ENCODE assay signal across 26 mouse cellular contexts in genomic region chr15:97905281-97905680, GRCm38 (mm10). TPM values are rescaled to one million over a fixed set of nuclear protein-coding genes. Genes with fewer than 3 reads are reported as not detected.
DNase-seq lines count a peak whose midpoint lies in the region; ATAC-seq lines count a peak whose summit lies in the region.
"Had no signal": no experiment of that assay in that cellular context is flagged by ENCODE, and none has a peak within 500 bp of the region (broad histone marks: within the 10 kb centered on the region; RNA-seq: fewer than 3 reads in every experiment).

No protein-coding gene starts in this region.

- no peak overlapping the region for H3K27ac ChIP-seq in kidney, embryonic 16.5 days (ENCODE audit: low read length)
- H3K27ac ChIP-seq in hindbrain, embryonic 16.5 days (ENCODE audit: low read depth, low read length) = no peak overlapping the region
- H3K27ac ChIP-seq: forebrain, embryonic 10.5 days; forebrain, embryonic 13.5 days; heart, embryonic 15.5 days; hindbrain, embryonic 10.5 days; hindbrain, embryonic 13.5 days had no signal

- 79% methylated on average over 6 of the region's 6 CpGs for WGBS in kidney, embryonic 16.5 days
- 77% methylated on average over 6 of the region's 6 CpGs for WGBS in hindbrain, embryonic 16.5 days

- H3K27me3 ChIP-seq in kidney, embryonic 16.5 days (ENCODE audit: insufficient read depth, low read length) = peaks cover 18% of the 10 kb centered on the region
- peaks cover 18% of the 10 kb centered on the region for H3K27me3 ChIP-seq in hindbrain, embryonic 16.5 days (replicated peaks; ENCODE audit: control insufficient read depth, insufficient read depth, low read length)
- H3K27me3 ChIP-seq: Patski had no signal

- no peak overlapping the region for H3K4me3 ChIP-seq in kidney, embryonic 16.5 days (ENCODE audit: low read length)
- H3K4me3 ChIP-seq in hindbrain, embryonic 16.5 days (ENCODE audit: low read length) = no peak overlapping the region
- H3K4me3 ChIP-seq: forebrain, embryonic 10.5 days; forebrain, embryonic 13.5 days; heart, embryonic 12.5 days; heart, embryonic 15.5 days; hindbrain, embryonic 10.5 days; hindbrain, embryonic 13.5 days had no signal

- H3K4me1 ChIP-seq in kidney, embryonic 16.5 days (ENCODE audit: insufficient read depth, low read length) = peaks cover 35% of the 10 kb centered on the region
- peaks cover 9% of the 10 kb centered on the region for H3K4me1 ChIP-seq in hindbrain, embryonic 16.5 days (ENCODE audit: control insufficient read depth, insufficient read depth, low read depth, low read length)

- H3K36me3 ChIP-seq in kidney, embryonic 16.5 days (ENCODE audit: insufficient read depth, low read length) = no peaks in the 10 kb centered on the region
- H3K36me3 ChIP-seq in hindbrain, embryonic 16.5 days (ENCODE audit: control insufficient read depth, insufficient read depth, low read length) = no peaks in the 10 kb centered on the region
- H3K36me3 ChIP-seq: forebrain, embryonic 10.5 days; G1E; heart, embryonic 12.5 days; heart, embryonic 15.5 days; hindbrain, embryonic 10.5 days; hindbrain, embryonic 13.5 days had no signal

- DNase-seq in kidney, adult 18-20 months = peak; percentile 61
- peak; percentile 77 for DNase-seq in kidney, adult 9 months
- no peak for DNase-seq in kidney, postnatal 14 days
- peak; percentile 69 to 73 for DNase-seq in kidney, postnatal 36 days
- no peak for DNase-seq in frontal cortex, adult 2 months (ENCODE audit: extremely low spot score in 1 of 2, low spot score in 1 of 2)
- DNase-seq: adrenal gland, postnatal 10 days; adrenal gland, postnatal 36 days; B cell, adult 2 months; cerebellum, adult 18-20 months; cerebellum, adult 9-10 months; cerebellum, postnatal 14 days; gastrocnemius, postnatal 25 days; heart, adult 18-20 months; heart, postnatal 10 days; heart, postnatal 36 days had no signal

- H3K9me3 ChIP-seq in kidney, embryonic 16.5 days (ENCODE audit: low read length) = no peaks in the 10 kb centered on the region
- H3K9me3 ChIP-seq in hindbrain, embryonic 16.5 days (ENCODE audit: control insufficient read depth, low read length) = no peaks in the 10 kb centered on the region
- H3K9me3 ChIP-seq: forebrain, embryonic 10.5 days; forebrain, embryonic 13.5 days; G1E; heart, embryonic 12.5 days; heart, embryonic 15.5 days; hindbrain, embryonic 10.5 days; hindbrain, embryonic 13.5 days had no signal

- no peak overlapping the region for H3K9ac ChIP-seq in kidney, embryonic 16.5 days (replicated peaks; ENCODE audit: low read length)
- no peak overlapping the region for H3K9ac ChIP-seq in hindbrain, embryonic 16.5 days (ENCODE audit: low read depth, low read length)
- H3K9ac ChIP-seq: forebrain, embryonic 13.5 days; heart, embryonic 12.5 days; heart, embryonic 15.5 days; hindbrain, embryonic 13.5 days had no signal

- ATAC-seq in kidney, embryonic 16.5 days (ENCODE audit: low FRiP score, low TSS enrichment) = no peak
- no peak for ATAC-seq in hindbrain, embryonic 16.5 days
- ATAC-seq: forebrain, embryonic 13.5 days; forebrain, embryonic 16.5 days; Patski had no signal

- no peak overlapping the region for H3K4me2 ChIP-seq in kidney, embryonic 16.5 days (replicated peaks; ENCODE audit: low read depth, low read length)
- no peak overlapping the region for H3K4me2 ChIP-seq in hindbrain, embryonic 16.5 days (ENCODE audit: low read length)
- H3K4me2 ChIP-seq: forebrain, embryonic 13.5 days; heart, embryonic 12.5 days; heart, embryonic 15.5 days; hindbrain, embryonic 13.5 days had no signal

RNA-seq across cellular contexts. Expression of gene Vdr, which starts 5.1 kb away (rescaled TPM):
- 9.6 and 10.5 TPM in 2 replicates for polyA plus RNA-seq in kidney, embryonic 16.5 days (2015; fragmentation: Nextera tagmentation; extraction: Ambion mirVana)
- 1.2 and 1.5 TPM in 2 replicates for polyA plus RNA-seq in frontal cortex, adult 2 months (2012; rRNA removed)
- polyA plus RNA-seq in hindbrain, embryonic 16.5 days (2015; fragmentation: Nextera tagmentation; extraction: Ambion mirVana) = 0.17 and 0.26 TPM in 2 replicates
- polyA plus RNA-seq: forebrain, embryonic 13.5 days; forebrain, embryonic 16.5 days had no signal

RNA-seq across cellular contexts. Expression of gene Tmem106c, which starts 58.7 kb away (rescaled TPM):
- polyA plus RNA-seq in kidney, embryonic 16.5 days (2015; fragmentation: Nextera tagmentation; extraction: Ambion mirVana) = 56.0 and 61.3 TPM in 2 replicates
- 50.6 and 56.1 TPM in 2 replicates for polyA plus RNA-seq in frontal cortex, adult 2 months (2012; rRNA removed)
- polyA plus RNA-seq in hindbrain, embryonic 16.5 days (2015; fragmentation: Nextera tagmentation; extraction: Ambion mirVana) = 58.3 and 60.6 TPM in 2 replicates

Comparison
In these comparisons a context has a peak if more than half of its experiments do, and no peak if none do; other contexts are left out.
1. DNase-seq: peak in kidney, adult 18-20 months (single experiment), kidney, adult 9 months (single experiment) and kidney, postnatal 36 days (2 of 2); none in kidney, postnatal 14 days (single experiment) and frontal cortex, adult 2 months (0 of 2).